Mouse (Mus musculus) stomach, postnatal 0 days (tissue): Measurements from ENCODE around the gene Id4.
A peak's percentile ranks its signal among the peaks of the same experiment; 100 is the strongest.

Experiments
- CTCF ChIP-seq: IDR thresholded peaks from 2 replicates; pipeline ENCODE4 v1.5.1; 2016; ENCODE audit warnings: antibody characterized with exemption, low read depth, mild to moderate bottlenecking, moderate library complexity
- EP300 ChIP-seq: optimal IDR thresholded peaks from 2 replicates; pipeline ENCODE3; 2016; ENCODE audit warnings: antibody characterized with exemption

- TF ChIP-seq EP300 = no peak
- peak; percentile 88 for TF ChIP-seq CTCF
These were observed 12.5 kb downstream of the Id4 start for GRCm38 (mm10) chr13:48273451-48274069.
